Mouse (Mus musculus): ENCODE measurements around the gene Kel. TPM values are rescaled to one million over a fixed set of nuclear protein-coding genes. Genes with fewer than 3 reads are reported as not detected.

The Kel gene
- polyA plus RNA-seq, 1 experiment from 2014 or later, result 2.1 TPM

- H3K36me3 ChIP-seq, result no peaks in the 10 kb centered on the region
- no peak for ATAC-seq (ENCODE audit: low FRiP score, low read depth)
- no peak overlapping the region for H3K4me3 ChIP-seq
- no peaks in the 10 kb centered on the region for H3K27me3 ChIP-seq
- no peak overlapping the region for H3K4me2 ChIP-seq (replicated peaks)
- no peak overlapping the region for H3K27ac ChIP-seq
- 77% methylated on average over 4 of the region's 4 CpGs for WGBS
- H3K9ac ChIP-seq, result no peak overlapping the region
- no peaks in the 10 kb centered on the region for H3K4me1 ChIP-seq
- H3K9me3 ChIP-seq, result no peaks in the 10 kb centered on the region
These were observed 61.4 kb downstream of the Kel start for GRCm38 (mm10) chr6:41642765-41643164.

DNA sequence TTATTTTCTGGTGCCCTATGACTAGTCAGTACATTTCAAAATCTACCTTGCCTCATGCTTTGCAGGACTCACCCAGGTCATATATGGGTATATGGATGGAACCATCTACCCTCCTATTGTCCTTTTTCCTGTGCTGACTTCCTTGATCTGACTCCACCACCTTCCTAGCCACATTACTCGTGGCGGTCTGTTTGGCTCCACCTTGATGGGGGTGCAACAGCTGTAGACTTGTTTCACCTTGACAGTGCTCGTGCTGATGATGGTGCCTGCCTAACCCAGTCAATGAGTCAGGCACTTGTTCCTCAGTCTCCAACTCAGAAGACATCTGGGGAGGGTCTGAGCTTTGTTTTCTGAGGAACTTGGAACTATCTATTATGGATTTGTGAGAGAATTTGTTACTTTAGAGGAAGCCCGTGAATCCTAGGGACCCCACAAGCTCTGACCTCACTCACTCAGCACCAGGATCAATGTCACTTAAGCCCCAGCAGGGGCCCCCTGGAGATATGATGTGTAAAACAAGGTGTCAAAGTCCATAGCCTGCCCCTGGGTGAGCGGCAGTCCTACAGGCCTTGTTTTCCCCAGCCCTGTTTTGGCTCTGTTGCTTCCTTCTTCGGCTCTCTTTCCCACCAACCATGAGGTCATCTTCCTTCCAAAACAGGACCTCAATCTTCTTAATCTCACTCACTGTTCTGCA, 62.8 kb downstream of the Kel start:
- no peaks in the 10 kb centered on the region for H3K36me3 ChIP-seq
- no peak overlapping the region for H3K4me3 ChIP-seq
- H3K27me3 ChIP-seq, result no peaks in the 10 kb centered on the region
- no peaks in the 10 kb centered on the region for H3K4me1 ChIP-seq
- no peak for ATAC-seq (ENCODE audit: low FRiP score, low read depth)
- no peak overlapping the region for H3K4me2 ChIP-seq (replicated peaks)
- no peak overlapping the region for H3K9ac ChIP-seq
- H3K27ac ChIP-seq, result no peak overlapping the region
- no peaks in the 10 kb centered on the region for H3K9me3 ChIP-seq
- 84% methylated on average over 6 of the region's 6 CpGs for WGBS

GRCm38 (mm10) chr6:41640449-41640848, 63.7 kb downstream of the Kel start:
- Histone ChIP-seq H3K4me1 (no peaks in the 10 kb centered on the region), H3K9ac (no peak overlapping the region), H3K27me3 (no peaks in the 10 kb centered on the region), H3K36me3 (no peaks in the 10 kb centered on the region), H3K4me3 (no peak overlapping the region), H3K27ac (no peak overlapping the region), H3K4me2 (replicated peaks) (no peak overlapping the region), H3K9me3 (no peaks in the 10 kb centered on the region)
- WGBS, result 61% methylated on average over 3 of the region's 3 CpGs
- no peak for ATAC-seq (ENCODE audit: low FRiP score, low read depth)

DNA sequence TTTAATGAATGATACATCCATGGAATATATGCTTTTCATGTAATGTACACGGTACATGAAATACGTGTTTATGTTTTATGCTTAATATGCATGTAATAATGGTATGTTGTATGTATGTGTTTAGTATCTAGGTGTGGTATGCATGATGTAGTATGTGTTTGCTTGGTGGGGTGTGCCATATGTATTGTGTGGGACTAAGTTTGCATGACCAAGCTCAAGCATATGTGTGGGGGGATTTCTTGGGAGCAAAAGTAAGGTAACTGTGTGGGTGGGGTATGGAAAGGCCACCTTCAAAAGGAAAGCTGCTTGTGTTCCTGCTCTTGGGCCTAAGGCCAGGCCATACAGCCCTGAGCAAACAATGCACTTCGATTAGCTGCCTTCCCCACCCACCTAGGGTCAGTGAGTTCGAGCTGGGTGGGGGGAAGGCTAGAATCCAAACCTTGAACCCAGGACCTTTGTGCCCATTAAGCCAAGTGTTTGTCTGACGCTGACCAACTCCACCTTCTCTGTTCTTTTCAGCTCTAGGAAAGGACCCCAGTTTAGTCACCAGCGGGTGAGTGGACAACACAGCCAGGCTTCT, 66.1 kb downstream of the Kel start:
- H3K4me2 ChIP-seq (replicated peaks), result no peak overlapping the region
- H3K4me1 ChIP-seq, result no peaks in the 10 kb centered on the region
- H3K27ac ChIP-seq, result no peak overlapping the region
- 78% methylated on average over 6 of the region's 6 CpGs for WGBS
- H3K9ac ChIP-seq, result no peak overlapping the region
- no peak overlapping the region for H3K4me3 ChIP-seq
- H3K27me3 ChIP-seq, result no peaks in the 10 kb centered on the region
- H3K36me3 ChIP-seq, result no peaks in the 10 kb centered on the region
- ATAC-seq (ENCODE audit: low FRiP score, low read depth), result no peak
- H3K9me3 ChIP-seq, result no peaks in the 10 kb centered on the region

DNA sequence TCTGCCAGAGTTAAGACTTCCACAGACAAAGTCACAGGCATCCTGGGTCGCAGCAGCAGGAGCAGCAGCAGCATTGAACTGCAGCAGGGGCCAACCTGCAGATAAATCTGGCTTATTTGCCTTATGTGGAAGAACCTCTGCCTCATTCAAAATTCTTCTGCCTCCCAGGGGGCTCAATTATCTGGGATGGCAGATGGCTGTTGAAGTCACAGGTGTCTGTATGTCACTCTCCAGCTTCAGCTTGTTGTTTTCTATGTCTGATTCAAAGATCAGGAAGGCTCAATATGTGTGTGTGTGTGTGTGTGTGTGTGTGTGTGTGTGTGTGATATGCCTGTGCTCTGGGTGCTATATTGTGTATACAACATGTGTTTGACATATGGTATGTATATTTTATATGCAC, 66.7 kb downstream of the Kel start:
- WGBS, result 29% methylated on average over 1 of the region's 1 CpGs
- no peak for ATAC-seq (ENCODE audit: low FRiP score, low read depth)
- Histone ChIP-seq H3K27ac (no peak overlapping the region), H3K4me3 (no peak overlapping the region), H3K9ac (no peak overlapping the region), H3K4me1 (no peaks in the 10 kb centered on the region), H3K27me3 (no peaks in the 10 kb centered on the region), H3K36me3 (no peaks in the 10 kb centered on the region), H3K9me3 (no peaks in the 10 kb centered on the region), H3K4me2 (replicated peaks) (no peak overlapping the region)

Other genes starting within 250 kb of the Kel start
- 0.19 TPM in 1 of 2 replicates, not detected in the other for gene Prss1, start 245.4 kb downstream of the Kel start, polyA plus RNA-seq (2015; fragmentation: Nextera tagmentation; extraction: Ambion mirVana)
- not detected in 2 replicates for gene Prss2, start 182.6 kb downstream of the Kel start, polyA plus RNA-seq (2015; fragmentation: Nextera tagmentation; extraction: Ambion mirVana)
- 20.6 and 21.3 TPM in 2 replicates for gene Ephb6, start 98.9 kb downstream of the Kel start, polyA plus RNA-seq (2015; fragmentation: Nextera tagmentation; extraction: Ambion mirVana)
- 0.54 and 0.66 TPM in 2 replicates for gene Trpv6, start 67.9 kb downstream of the Kel start, polyA plus RNA-seq (2015; fragmentation: Nextera tagmentation; extraction: Ambion mirVana)
- not detected in 2 replicates for gene Trpv5, start 23.6 kb downstream of the Kel start, polyA plus RNA-seq (2015; fragmentation: Nextera tagmentation; extraction: Ambion mirVana)
- gene Llcfc1, start 19.9 kb downstream of the Kel start, polyA plus RNA-seq (2015; fragmentation: Nextera tagmentation; extraction: Ambion mirVana), result not detected in 2 replicates
- not detected in 2 replicates for gene Olfr459, start 70.8 kb upstream of the Kel start, polyA plus RNA-seq (2015; fragmentation: Nextera tagmentation; extraction: Ambion mirVana)
- gene Pip, start 143.2 kb upstream of the Kel start, polyA plus RNA-seq (2015; fragmentation: Nextera tagmentation; extraction: Ambion mirVana), result not detected in 2 replicates
- gene Sval2, start 148.7 kb upstream of the Kel start, polyA plus RNA-seq (2015; fragmentation: Nextera tagmentation; extraction: Ambion mirVana), result not detected in 2 replicates
- gene Sval1, start 247.3 kb upstream of the Kel start, polyA plus RNA-seq (2015; fragmentation: Nextera tagmentation; extraction: Ambion mirVana), result not detected in 2 replicates